Mouse (Mus musculus): ENCODE data around the gene Uso1. TPM values are rescaled to one million over a fixed set of nuclear protein-coding genes. Genes with fewer than 3 reads are reported as not detected.

The Uso1 gene
- polyA plus RNA-seq, 1 experiment from 2014 or later = 49.3 TPM

DNA sequence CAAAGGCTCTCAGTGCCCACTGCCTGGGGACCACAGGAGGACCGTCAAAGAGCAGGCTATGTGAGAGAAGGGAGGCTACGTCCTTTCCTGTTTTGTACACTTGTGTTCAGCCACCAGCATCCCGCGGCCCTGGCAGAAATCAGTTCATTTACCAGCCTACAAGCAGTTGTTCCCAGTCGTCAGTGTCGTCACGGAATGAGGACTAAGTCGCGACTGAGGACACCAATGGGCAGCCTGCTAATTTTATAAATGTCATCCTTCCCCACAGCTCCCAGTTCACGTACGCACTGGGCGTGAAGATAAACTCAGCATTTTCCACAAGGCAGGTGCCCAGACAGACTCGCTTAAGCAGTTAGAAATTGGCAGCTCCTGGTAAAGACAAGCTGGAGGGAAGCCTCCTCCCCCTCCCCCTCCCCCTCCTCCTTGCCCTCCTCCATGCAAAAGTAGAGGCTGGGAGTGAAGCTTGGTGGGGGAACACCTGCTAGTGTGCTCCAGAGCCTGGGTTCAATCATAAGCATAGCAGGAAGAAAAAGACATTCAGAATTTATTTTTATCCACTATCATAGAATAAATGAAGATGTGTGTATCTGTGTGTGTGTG lies 33.8 kb upstream of the Uso1 start:
- Histone ChIP-seq H3K4me2 (ENCODE audit: low read depth, low read length) (no peak overlapping the region), H3K9me3 (ENCODE audit: control insufficient read depth, low read length) (no peaks in the 10 kb centered on the region), H3K4me3 (ENCODE audit: low read depth, low read length) (no peak overlapping the region), H3K9ac (ENCODE audit: low read depth, low read length) (no peak overlapping the region), H3K4me1 (ENCODE audit: control insufficient read depth, insufficient read depth, low read length) (0 out of 2 replicates have a peak, but pooled peaks cover 4% of the 10 kb centered on the region), H3K27ac (replicated peaks; ENCODE audit: low read depth, low read length) (no peak overlapping the region), H3K27me3 (replicated peaks; ENCODE audit: control insufficient read depth, insufficient read depth, low read length) (no peaks in the 10 kb centered on the region), H3K36me3 (ENCODE audit: control insufficient read depth, insufficient read depth, low read length) (no peaks in the 10 kb centered on the region)
- DNase-seq (ENCODE audit: low spot score) = peak; percentile 20
- ATAC-seq (ENCODE audit: low read depth) = no peak
- WGBS = 62% methylated on average over 13 of the region's 13 CpGs

DNA sequence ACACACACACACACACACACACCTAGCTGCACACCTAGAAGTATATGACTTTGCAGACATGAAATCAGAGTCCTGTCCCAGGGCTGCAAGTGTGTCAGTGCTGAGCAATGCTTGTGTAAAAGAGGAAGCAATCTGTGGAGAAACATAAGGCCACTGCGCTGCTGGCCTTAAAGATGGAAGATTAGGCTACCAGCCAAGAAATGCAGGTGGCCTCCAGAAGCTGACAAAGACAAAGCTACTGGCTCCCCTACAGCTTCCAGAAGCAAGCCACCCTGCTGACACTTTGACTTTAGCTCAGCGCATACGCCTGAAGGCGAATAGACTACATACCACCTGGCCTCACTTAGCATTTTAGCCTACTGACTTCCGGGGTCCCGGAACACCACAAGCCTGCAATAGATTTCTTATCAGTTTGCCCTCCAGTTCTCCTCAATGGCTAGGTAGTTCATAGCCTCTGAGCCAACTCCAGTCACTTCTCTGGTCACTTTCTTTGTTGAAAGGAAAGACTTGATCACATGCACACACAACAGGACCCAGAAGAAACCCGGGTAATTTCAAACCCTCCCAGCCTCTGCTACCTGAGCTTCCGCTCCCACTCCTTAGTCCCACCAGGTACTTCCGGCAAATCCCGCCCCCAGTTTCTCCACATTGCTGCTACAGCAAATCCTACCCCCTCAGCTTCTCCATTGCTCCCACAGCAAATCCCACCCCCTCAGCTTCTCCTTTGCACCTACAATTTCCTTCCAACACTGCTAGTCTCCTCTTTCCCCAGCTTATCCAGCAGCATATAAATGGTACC lies 31.2 kb upstream of the Uso1 start:
- H3K27ac ChIP-seq (replicated peaks; ENCODE audit: low read depth, low read length) = no peak overlapping the region
- H3K4me3 ChIP-seq (ENCODE audit: low read depth, low read length) = no peak overlapping the region
- H3K36me3 ChIP-seq (ENCODE audit: control insufficient read depth, insufficient read depth, low read length) = no peaks in the 10 kb centered on the region
- DNase-seq (ENCODE audit: low spot score) (peak; percentile 65), ATAC-seq (ENCODE audit: low read depth) (peak; percentile 44; the same call in 1 of the 2 replicates)
- H3K9ac ChIP-seq (ENCODE audit: low read depth, low read length) = no peak overlapping the region
- no peaks in the 10 kb centered on the region for H3K27me3 ChIP-seq (replicated peaks; ENCODE audit: control insufficient read depth, insufficient read depth, low read length)
- H3K4me1 ChIP-seq (ENCODE audit: control insufficient read depth, insufficient read depth, low read length) = 0 out of 2 replicates have a peak, but pooled peaks cover 4% of the 10 kb centered on the region
- no peak overlapping the region for H3K4me2 ChIP-seq (ENCODE audit: low read depth, low read length)
- no peaks in the 10 kb centered on the region for H3K9me3 ChIP-seq (ENCODE audit: control insufficient read depth, low read length)
- WGBS = 36% methylated on average over 10 of the region's 10 CpGs

DNA sequence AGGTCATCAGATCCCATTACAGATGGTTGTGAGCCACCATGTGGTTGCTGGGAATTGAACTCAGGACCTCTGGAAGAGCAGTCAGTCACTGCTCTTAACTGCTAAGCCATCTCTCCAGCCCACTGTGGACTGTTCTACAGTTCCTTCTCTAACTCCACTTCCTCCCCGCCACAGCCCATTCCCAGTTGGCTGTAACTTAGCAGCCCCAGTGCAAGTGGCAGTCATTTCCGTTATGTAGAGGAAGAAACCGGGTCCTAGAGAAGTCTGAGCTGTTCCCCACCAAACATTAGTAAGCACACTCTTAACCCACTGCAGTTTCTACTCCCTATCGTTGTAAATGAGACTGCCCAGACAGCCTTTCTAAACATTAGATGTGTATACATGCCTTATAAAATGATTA lies 30.5 kb upstream of the Uso1 start:
- no peak for DNase-seq (ENCODE audit: low spot score)
- WGBS = 86% methylated on average over 4 of the region's 4 CpGs
- no peak overlapping the region for H3K4me2 ChIP-seq (ENCODE audit: low read depth, low read length)
- ATAC-seq (ENCODE audit: low read depth) = no peak
- H3K9me3 ChIP-seq (ENCODE audit: control insufficient read depth, low read length) = no peaks in the 10 kb centered on the region
- H3K36me3 ChIP-seq (ENCODE audit: control insufficient read depth, insufficient read depth, low read length) = no peaks in the 10 kb centered on the region
- no peak overlapping the region for H3K4me3 ChIP-seq (ENCODE audit: low read depth, low read length)
- H3K27me3 ChIP-seq (replicated peaks; ENCODE audit: control insufficient read depth, insufficient read depth, low read length) = no peaks in the 10 kb centered on the region
- no peak overlapping the region for H3K9ac ChIP-seq (ENCODE audit: low read depth, low read length)
- H3K4me1 ChIP-seq (ENCODE audit: control insufficient read depth, insufficient read depth, low read length) = 0 out of 2 replicates have a peak, but pooled peaks cover 4% of the 10 kb centered on the region
- no peak overlapping the region for H3K27ac ChIP-seq (replicated peaks; ENCODE audit: low read depth, low read length)

DNA sequence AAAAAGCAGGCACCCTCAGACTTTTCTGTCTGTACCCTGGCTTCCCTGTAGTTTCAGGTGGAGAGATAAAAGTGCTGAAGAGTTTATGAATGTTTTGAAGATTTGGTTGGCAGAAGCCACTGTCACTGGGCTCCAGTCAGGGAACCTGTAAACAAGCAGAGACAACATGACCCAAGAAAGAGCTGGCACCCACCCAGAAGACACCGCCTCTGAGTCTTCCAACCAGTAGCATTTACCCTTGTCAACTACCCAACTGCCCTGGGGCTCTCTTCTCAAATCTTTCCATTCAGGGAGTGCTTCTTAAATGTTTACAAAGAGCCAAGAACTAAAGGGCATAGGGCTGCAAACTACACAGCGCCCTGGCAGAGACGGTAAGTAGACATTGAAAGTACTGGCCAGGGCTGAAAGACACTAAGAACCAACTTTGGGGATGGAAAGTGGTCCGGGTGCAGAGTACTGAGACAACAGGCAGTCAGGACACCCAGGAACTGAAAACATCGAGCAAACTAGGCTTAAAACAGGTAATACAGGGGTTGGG lies 26.9 kb upstream of the Uso1 start:
- Histone ChIP-seq H3K4me2 (ENCODE audit: low read depth, low read length) (no peak overlapping the region), H3K9ac (ENCODE audit: low read depth, low read length) (no peak overlapping the region), H3K27me3 (replicated peaks; ENCODE audit: control insufficient read depth, insufficient read depth, low read length) (no peaks in the 10 kb centered on the region), H3K9me3 (ENCODE audit: control insufficient read depth, low read length) (no peaks in the 10 kb centered on the region), H3K27ac (replicated peaks; ENCODE audit: low read depth, low read length) (no peak overlapping the region), H3K4me1 (ENCODE audit: control insufficient read depth, insufficient read depth, low read length) (0 out of 2 replicates have a peak, but pooled peaks cover 4% of the 10 kb centered on the region), H3K36me3 (ENCODE audit: control insufficient read depth, insufficient read depth, low read length) (no peaks in the 10 kb centered on the region), H3K4me3 (ENCODE audit: low read depth, low read length) (no peak overlapping the region)
- WGBS = 85% methylated on average over 5 of the region's 5 CpGs
- no peak for ATAC-seq (ENCODE audit: low read depth)
- no peak for DNase-seq (ENCODE audit: low spot score)

DNA sequence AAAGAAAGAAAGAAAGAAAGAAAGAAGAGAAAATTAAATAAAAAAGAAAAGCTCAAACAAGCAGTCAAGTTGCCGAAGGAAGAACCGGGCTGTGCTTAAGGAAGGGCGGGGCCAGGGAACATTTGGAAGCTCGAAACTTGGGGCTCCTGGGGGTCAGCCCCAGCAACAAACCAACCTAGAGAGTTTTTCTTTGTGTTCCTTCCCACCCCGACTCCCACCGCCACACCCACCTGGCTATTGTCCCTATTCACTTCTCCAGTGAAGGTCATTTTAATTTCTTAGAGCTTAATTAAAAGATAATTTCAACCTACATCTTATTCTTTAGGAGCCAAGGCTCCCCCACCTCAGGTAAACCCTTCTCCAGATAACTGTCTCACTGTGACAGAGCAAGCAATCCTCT lies 25.6 kb upstream of the Uso1 start:
- peak overlapping the region; percentile 43 for H3K4me2 ChIP-seq (ENCODE audit: low read depth, low read length)
- DNase-seq (ENCODE audit: low spot score) = no peak
- no peak overlapping the region for H3K27ac ChIP-seq (replicated peaks; ENCODE audit: low read depth, low read length)
- no peaks in the 10 kb centered on the region for H3K4me1 ChIP-seq (ENCODE audit: control insufficient read depth, insufficient read depth, low read length)
- H3K27me3 ChIP-seq (replicated peaks; ENCODE audit: control insufficient read depth, insufficient read depth, low read length) = no peaks in the 10 kb centered on the region
- 6% methylated on average over 6 of the region's 6 CpGs for WGBS
- peak overlapping the region; percentile 10 for H3K4me3 ChIP-seq (ENCODE audit: low read depth, low read length)
- no peak overlapping the region for H3K9ac ChIP-seq (ENCODE audit: low read depth, low read length)
- no peaks in the 10 kb centered on the region for H3K36me3 ChIP-seq (ENCODE audit: control insufficient read depth, insufficient read depth, low read length)
- no peak for ATAC-seq (ENCODE audit: low read depth)
- no peaks in the 10 kb centered on the region for H3K9me3 ChIP-seq (ENCODE audit: control insufficient read depth, low read length)

DNA sequence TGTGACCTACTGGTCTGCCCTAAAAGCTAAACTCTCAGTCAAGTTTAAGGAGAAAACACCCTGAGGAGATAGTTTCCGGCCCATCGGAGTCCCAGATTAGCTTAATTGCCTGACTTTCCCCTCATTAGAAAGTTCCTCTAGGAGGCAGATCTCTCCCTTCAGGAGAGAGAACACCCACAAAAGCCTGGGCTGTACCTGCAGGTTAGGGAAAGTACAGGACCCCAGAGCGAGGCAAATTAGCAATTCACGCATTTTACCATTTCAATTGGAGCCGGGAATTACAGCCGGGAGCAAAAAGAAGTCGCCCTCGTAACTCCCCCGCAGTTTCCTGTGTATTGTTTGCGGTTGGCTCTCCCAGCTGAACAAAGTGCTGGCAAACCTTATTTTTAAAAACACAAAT lies 25.2 kb upstream of the Uso1 start:
- no peaks in the 10 kb centered on the region for H3K4me1 ChIP-seq (ENCODE audit: control insufficient read depth, insufficient read depth, low read length)
- no peak overlapping the region for H3K27ac ChIP-seq (replicated peaks; ENCODE audit: low read depth, low read length)
- H3K9me3 ChIP-seq (ENCODE audit: control insufficient read depth, low read length) = no peaks in the 10 kb centered on the region
- peak overlapping the region; percentile 43 for H3K4me2 ChIP-seq (ENCODE audit: low read depth, low read length)
- H3K27me3 ChIP-seq (replicated peaks; ENCODE audit: control insufficient read depth, insufficient read depth, low read length) = no peaks in the 10 kb centered on the region
- 0 out of 2 replicates have a peak overlapping the region, but pooled peaks have one; percentile 26 for H3K9ac ChIP-seq (ENCODE audit: low read depth, low read length)
- H3K36me3 ChIP-seq (ENCODE audit: control insufficient read depth, insufficient read depth, low read length) = no peaks in the 10 kb centered on the region
- peak; percentile 50 for DNase-seq (ENCODE audit: low spot score)
- 2% methylated on average over 10 of the region's 10 CpGs for WGBS
- H3K4me3 ChIP-seq (ENCODE audit: low read depth, low read length) = peak overlapping the region; percentile 10
- 0 out of 2 replicates have a peak, but pooled peaks have one; percentile 18 for ATAC-seq (ENCODE audit: low read depth)

DNA sequence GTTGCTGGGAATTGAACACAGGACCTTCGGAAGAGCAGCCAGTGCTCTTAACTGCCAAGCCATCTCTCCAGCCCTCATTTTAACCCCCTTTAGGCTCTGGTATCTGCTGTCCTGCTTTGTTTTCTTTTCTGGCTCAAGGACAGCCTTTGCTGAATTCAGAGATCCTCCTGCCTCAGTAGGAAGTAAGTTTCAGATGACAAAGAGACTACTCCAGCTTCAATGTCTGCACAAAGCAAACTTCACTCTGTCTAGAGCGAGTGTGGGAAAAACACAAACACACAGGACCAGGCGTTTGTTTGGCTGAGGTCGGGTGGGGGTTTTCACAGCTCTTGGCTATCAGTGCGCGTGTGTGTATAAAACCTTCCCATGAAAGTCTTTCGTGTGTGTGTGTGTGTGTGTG lies 24.3 kb upstream of the Uso1 start:
- Histone ChIP-seq H3K36me3 (ENCODE audit: control insufficient read depth, insufficient read depth, low read length) (no peaks in the 10 kb centered on the region), H3K9me3 (ENCODE audit: control insufficient read depth, low read length) (no peaks in the 10 kb centered on the region), H3K4me3 (ENCODE audit: low read depth, low read length) (no peak overlapping the region), H3K27ac (replicated peaks; ENCODE audit: low read depth, low read length) (no peak overlapping the region), H3K4me2 (ENCODE audit: low read depth, low read length) (no peak overlapping the region), H3K27me3 (replicated peaks; ENCODE audit: control insufficient read depth, insufficient read depth, low read length) (no peaks in the 10 kb centered on the region), H3K9ac (ENCODE audit: low read depth, low read length) (no peak overlapping the region), H3K4me1 (ENCODE audit: control insufficient read depth, insufficient read depth, low read length) (no peaks in the 10 kb centered on the region)
- ATAC-seq (ENCODE audit: low read depth) (no peak), DNase-seq (ENCODE audit: low spot score) (no peak)
- WGBS = 89% methylated on average over 7 of the region's 7 CpGs

DNA sequence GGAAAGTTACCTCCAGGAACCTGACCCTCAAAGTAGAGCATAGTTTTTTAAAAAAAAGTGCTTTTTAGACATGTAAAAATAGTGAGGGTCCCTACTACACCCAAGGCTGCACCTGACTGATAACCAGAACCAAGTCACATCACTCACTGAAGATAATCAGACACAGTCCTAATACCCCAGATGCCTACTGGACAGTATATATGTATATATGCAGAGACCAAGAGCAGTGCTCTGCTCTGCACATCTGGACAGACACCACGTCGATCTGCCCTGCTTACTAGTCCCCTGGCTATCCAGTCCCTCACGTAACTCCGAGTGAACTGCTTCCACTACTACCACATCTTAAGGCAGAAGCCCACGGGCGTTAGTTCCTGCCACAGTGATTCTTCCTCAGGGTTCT lies 23.5 kb upstream of the Uso1 start:
- WGBS = 84% methylated on average over 6 of the region's 6 CpGs
- ATAC-seq (ENCODE audit: low read depth) (no peak), DNase-seq (ENCODE audit: low spot score) (no peak)
- H3K27ac ChIP-seq (replicated peaks; ENCODE audit: low read depth, low read length) = no peak overlapping the region
- H3K9me3 ChIP-seq (ENCODE audit: control insufficient read depth, low read length) = no peaks in the 10 kb centered on the region
- no peaks in the 10 kb centered on the region for H3K27me3 ChIP-seq (replicated peaks; ENCODE audit: control insufficient read depth, insufficient read depth, low read length)
- no peak overlapping the region for H3K9ac ChIP-seq (ENCODE audit: low read depth, low read length)
- no peaks in the 10 kb centered on the region for H3K4me1 ChIP-seq (ENCODE audit: control insufficient read depth, insufficient read depth, low read length)
- H3K4me3 ChIP-seq (ENCODE audit: low read depth, low read length) = no peak overlapping the region
- no peak overlapping the region for H3K4me2 ChIP-seq (ENCODE audit: low read depth, low read length)
- no peaks in the 10 kb centered on the region for H3K36me3 ChIP-seq (ENCODE audit: control insufficient read depth, insufficient read depth, low read length)
